Mouse (Mus musculus): Measurements from ENCODE around the gene Pus1. TPM values are rescaled to one million over a fixed set of nuclear protein-coding genes. Genes with fewer than 3 reads are reported as not detected.

Gene Pus1
- polyA plus RNA-seq, 1 experiment, result 5.2 TPM

DNA sequence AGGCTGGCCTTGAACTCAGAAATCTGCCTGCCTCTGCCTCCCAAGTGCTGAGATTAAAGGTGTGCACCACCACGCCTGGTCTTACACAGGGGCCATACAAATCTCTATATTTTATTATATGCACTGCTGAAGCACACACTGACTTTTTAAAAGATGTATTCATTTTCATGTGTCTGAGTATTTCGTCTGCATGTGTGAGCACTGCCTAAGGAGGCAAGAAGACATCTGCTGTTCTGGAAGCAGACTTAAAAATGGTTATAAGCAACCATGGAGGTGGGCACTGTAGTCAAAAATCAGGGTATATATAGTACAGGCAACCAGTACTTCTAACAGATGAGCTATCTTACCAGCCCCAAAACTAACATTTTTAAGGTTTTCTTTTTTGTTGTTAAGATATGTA, 49.2 kb downstream of the Pus1 start:
- TF ChIP-seq POLR2A (IDR thresholded peaks at IDR 0.05; ENCODE audit: control insufficient read depth, low read depth, low read length), result no peak
- no peak for TF ChIP-seq CTCF (IDR thresholded peaks at IDR 0.05; ENCODE audit: control insufficient read depth, insufficient read depth, insufficient replicate concordance, low read depth, low read length)
- H3K4me1 ChIP-seq (ENCODE audit: control insufficient read depth, insufficient read depth, low read length), result no peaks in the 10 kb centered on the region
- H3K27ac ChIP-seq (ENCODE audit: control insufficient read depth, insufficient read depth, low read depth, low read length), result no peak overlapping the region
- no peak overlapping the region for H3K4me3 ChIP-seq (ENCODE audit: control insufficient read depth, low read depth, low read length)
- H3K27me3 ChIP-seq (ENCODE audit: control insufficient read depth, insufficient read depth, low read length), result no peaks in the 10 kb centered on the region
- H3K36me3 ChIP-seq (ENCODE audit: control insufficient read depth, insufficient read depth, low read length), result peaks cover 7% of the 10 kb centered on the region

DNA sequence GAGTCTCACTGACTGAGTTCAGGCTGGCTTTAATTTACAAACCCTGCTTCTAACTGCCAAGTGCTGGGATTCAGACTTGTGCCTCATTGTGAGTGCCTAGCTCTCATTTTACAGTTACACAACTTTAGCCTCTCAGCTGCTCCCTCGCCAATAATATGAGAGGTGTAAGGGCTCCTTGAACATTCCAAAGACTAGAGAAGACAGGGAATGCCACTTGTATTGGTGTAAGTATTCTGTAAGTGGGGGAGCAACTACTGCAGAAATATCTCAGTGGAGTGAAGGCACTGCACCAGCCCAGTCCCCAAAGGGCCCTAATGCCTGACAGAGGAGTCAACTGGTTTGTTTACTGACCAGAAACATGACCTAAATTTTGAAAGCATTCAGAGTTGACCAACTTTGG, 52.6 kb downstream of the Pus1 start:
- H3K4me3 ChIP-seq (ENCODE audit: control insufficient read depth, low read depth, low read length), result no peak overlapping the region
- TF ChIP-seq CTCF (IDR thresholded peaks at IDR 0.05; ENCODE audit: control insufficient read depth, insufficient read depth, insufficient replicate concordance, low read depth, low read length) (no peak), POLR2A (IDR thresholded peaks at IDR 0.05; ENCODE audit: control insufficient read depth, low read depth, low read length) (no peak)
- H3K27ac ChIP-seq (ENCODE audit: control insufficient read depth, insufficient read depth, low read depth, low read length), result no peak overlapping the region
- H3K27me3 ChIP-seq (ENCODE audit: control insufficient read depth, insufficient read depth, low read length), result no peaks in the 10 kb centered on the region
- no peaks in the 10 kb centered on the region for H3K4me1 ChIP-seq (ENCODE audit: control insufficient read depth, insufficient read depth, low read length)
- H3K36me3 ChIP-seq (ENCODE audit: control insufficient read depth, insufficient read depth, low read length), result peaks cover 11% of the 10 kb centered on the region

Other genes with a start within 250 kb of the Pus1 start
- gene Galnt9, start 236.3 kb downstream of the Pus1 start, polyA plus RNA-seq (2012; rRNA removed), result 0.60 and 0.69 TPM in 2 replicates
- 40.3 and 45.1 TPM in 2 replicates for gene Noc4l, start 127.2 kb downstream of the Pus1 start, polyA plus RNA-seq (2012; rRNA removed)
- gene Ddx51, start 127.2 kb downstream of the Pus1 start, polyA plus RNA-seq (2012; rRNA removed), result 22.8 and 24.5 TPM in 2 replicates
- 196 and 227 TPM in 2 replicates for gene Ep400, start 9.9 kb downstream of the Pus1 start, polyA plus RNA-seq (2012; rRNA removed)
- 15.4 and 16.1 TPM in 2 replicates for gene Ulk1, start 29.4 kb upstream of the Pus1 start, polyA plus RNA-seq (2012; rRNA removed)
- gene Hscb, start 59.1 kb upstream of the Pus1 start, polyA plus RNA-seq (2012; rRNA removed), result 15.8 and 16.3 TPM in 2 replicates
- gene Chek2, start 59.3 kb upstream of the Pus1 start, polyA plus RNA-seq (2012; rRNA removed), result 1.5 and 1.7 TPM in 2 replicates
- gene Ttc28, start 99.1 kb upstream of the Pus1 start, polyA plus RNA-seq (2012; rRNA removed), result 4.6 and 4.7 TPM in 2 replicates